Mouse (Mus musculus) E14TG2a.4 (cell line): ENCODE measurements around the gene Ncor1.

Experiments
- H3K27me3 ChIP-seq: 2 replicates; pipeline ENCODE4 v1.6.1; 2014; ENCODE audit warnings: low read length, control low read depth; ENCODE audit not compliant: insufficient read depth
- H3K36me3 ChIP-seq: 2 replicates; pipeline ENCODE4 v1.6.1; 2014; ENCODE audit warnings: low read length, control low read depth; ENCODE audit not compliant: insufficient read depth
- H3K4me1 ChIP-seq: replicated peaks from 2 replicates; pipeline ENCODE4 v1.6.1; 2014; ENCODE audit warnings: low read depth, low read length, control low read depth
- H3K4me3 ChIP-seq: replicated peaks from 2 replicates; pipeline ENCODE4 v1.5.1; 2014; ENCODE audit warnings: mild to moderate bottlenecking, low read length
- H3K9me3 ChIP-seq: 2 replicates; pipeline ENCODE4 v1.6.1; 2014; ENCODE audit warnings: low read length, control low read depth
- CTCF ChIP-seq: conservative IDR thresholded peaks from 2 replicates; pipeline ENCODE4 v1.5.1; 2014; ENCODE audit warnings: low read length
- NANOG ChIP-seq: IDR thresholded peaks from 2 replicates; pipeline ENCODE4 v1.6.1; 2014; ENCODE audit warnings: borderline replicate concordance, low read length, mixed read lengths
- POU5F1 ChIP-seq: IDR thresholded peaks from 2 replicates; pipeline ENCODE4 v1.6.1; 2014; ENCODE audit warnings: low read length, borderline replicate concordance

The Ncor1 gene

DNA sequence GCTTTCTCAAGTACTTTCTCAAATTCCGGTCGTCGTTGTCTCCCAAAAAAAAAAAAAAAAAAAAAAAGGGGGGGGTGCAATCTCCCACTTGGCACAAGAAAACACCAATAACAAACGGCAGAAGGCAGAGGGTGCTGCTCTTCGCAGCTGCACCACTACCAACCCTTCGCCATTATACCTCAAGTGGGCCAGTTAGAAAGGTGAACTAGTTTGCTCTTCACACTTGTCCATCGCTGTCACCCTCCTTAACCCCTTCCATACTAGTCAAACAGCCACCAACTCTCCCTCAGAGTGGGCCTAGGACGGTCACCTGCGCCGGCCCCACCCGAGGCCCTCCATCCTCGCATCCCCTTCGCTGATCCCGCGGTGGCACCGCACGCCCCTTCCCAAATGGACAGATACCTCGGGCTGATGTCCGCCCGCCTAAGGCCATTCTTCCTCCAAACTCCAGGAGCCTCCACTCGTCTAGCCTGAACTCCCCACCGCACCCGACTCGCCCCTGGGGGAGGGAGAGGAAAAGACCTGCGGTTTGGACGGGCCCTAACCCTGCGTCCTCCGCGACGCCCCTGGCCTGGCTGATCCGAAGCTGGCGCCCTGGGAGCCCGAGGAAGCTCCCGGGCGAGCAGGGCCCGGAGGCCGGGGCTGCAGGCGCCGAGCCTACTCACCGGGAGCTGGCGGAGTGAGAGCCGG lies 1.7 kb downstream of the Ncor1 start:
- Histone ChIP-seq H3K4me1 (peaks cover 55% of the 10 kb centered on the region), H3K4me3 (peak overlapping the region; percentile 96)

GRCm38 (mm10) chr11:62456021-62456482 lies 2.3 kb downstream of the Ncor1 start:
- no peaks in the 10 kb centered on the region for H3K9me3 ChIP-seq
- peaks cover 25% of the 10 kb centered on the region for H3K36me3 ChIP-seq
- H3K27me3 ChIP-seq: no peaks in the 10 kb centered on the region
- peak overlapping the region; percentile 96 for H3K4me3 ChIP-seq
- TF ChIP-seq CTCF (no peak), NANOG (no peak), POU5F1 (no peak)
- H3K4me1 ChIP-seq: peaks cover 56% of the 10 kb centered on the region

More for the DNA sequence above, 1.7 kb downstream of the Ncor1 start:
- no peaks in the 10 kb centered on the region for H3K9me3 ChIP-seq
- peaks cover 25% of the 10 kb centered on the region for H3K36me3 ChIP-seq
- no peak for TF ChIP-seq CTCF
- no peak for TF ChIP-seq NANOG
- no peak for TF ChIP-seq POU5F1
- no peaks in the 10 kb centered on the region for H3K27me3 ChIP-seq

- Histone ChIP-seq H3K4me3 (peak overlapping the region; percentile 96), H3K4me1 (peaks cover 58% of the 10 kb centered on the region), H3K36me3 (peaks cover 25% of the 10 kb centered on the region), H3K9me3 (no peaks in the 10 kb centered on the region), H3K27me3 (no peaks in the 10 kb centered on the region)
- TF ChIP-seq NANOG (no peak), CTCF (no peak), POU5F1 (no peak)
Measured at GRCm38 (mm10) chr11:62455193-62455592, 3.1 kb downstream of the Ncor1 start.

DNA sequence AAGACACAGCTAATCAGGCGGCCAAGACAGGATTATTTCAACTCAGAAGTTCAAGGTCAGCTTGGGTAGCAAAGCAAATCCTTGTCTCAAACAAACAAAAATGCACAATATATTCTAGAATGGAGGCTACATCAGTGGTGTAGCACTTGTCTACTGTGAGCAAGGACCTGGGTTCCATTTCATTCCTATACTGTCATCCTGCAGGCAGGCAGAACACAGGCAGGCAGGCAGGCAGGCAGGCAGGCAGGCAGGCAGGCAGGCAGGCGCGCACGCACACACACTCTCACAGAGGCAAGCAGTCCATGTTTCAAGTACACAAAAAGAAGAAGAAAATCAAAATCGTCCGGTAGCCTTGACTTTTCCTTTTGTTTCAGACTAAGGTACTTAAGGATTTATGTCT lies 9.4 kb downstream of the Ncor1 start:
- TF ChIP-seq NANOG (no peak), CTCF (no peak), POU5F1 (no peak)
- Histone ChIP-seq H3K36me3 (peaks cover 39% of the 10 kb centered on the region), H3K9me3 (no peaks in the 10 kb centered on the region), H3K4me3 (no peak overlapping the region; the same call in 1 of the 2 replicates), H3K4me1 (peaks cover 85% of the 10 kb centered on the region), H3K27me3 (no peaks in the 10 kb centered on the region)

GRCm38 (mm10) chr11:62445799-62446198 lies 12.5 kb downstream of the Ncor1 start:
- Histone ChIP-seq H3K27me3 (no peaks in the 10 kb centered on the region), H3K9me3 (no peaks in the 10 kb centered on the region), H3K36me3 (peaks cover 20% of the 10 kb centered on the region), H3K4me1 (peaks cover 81% of the 10 kb centered on the region), H3K4me3 (no peak overlapping the region)
- TF ChIP-seq POU5F1 (no peak), NANOG (no peak), CTCF (no peak)

DNA sequence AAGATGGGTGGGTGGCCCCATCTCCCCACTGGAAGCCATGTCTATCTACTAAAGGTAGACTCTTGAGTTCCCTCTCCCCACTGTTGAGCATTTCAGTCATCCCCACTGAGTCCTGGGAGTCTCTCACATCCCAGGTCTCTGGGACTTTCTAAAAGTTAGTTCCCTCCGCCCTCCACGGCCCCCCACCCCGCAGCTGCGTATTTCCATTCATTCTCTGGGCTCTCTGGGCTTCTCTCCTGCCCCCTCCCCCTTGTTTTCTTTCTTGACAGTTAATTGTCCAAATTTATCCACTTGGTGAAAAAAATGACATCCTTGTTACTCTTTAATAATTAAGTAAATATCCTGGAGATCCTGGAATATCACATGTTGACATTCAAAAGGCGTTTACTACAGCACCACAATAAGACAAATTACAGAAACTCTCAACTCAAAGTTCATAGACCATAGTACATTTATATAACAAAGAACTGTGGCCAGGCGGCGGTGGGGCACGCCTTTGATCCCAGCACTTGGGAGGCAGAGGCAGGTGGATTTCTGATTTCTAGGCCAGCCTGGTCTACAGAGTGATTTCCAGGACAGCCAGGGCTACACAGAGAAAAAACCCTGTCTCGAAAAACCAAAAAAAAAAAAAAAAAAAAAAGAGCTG lies 17.5 kb downstream of the Ncor1 start:
- H3K27me3 ChIP-seq: no peaks in the 10 kb centered on the region
- TF ChIP-seq POU5F1 (no peak), NANOG (no peak), CTCF (no peak)
- peaks cover 79% of the 10 kb centered on the region for H3K4me1 ChIP-seq

GRCm38 (mm10) chr11:62432211-62432610 lies 26.1 kb downstream of the Ncor1 start:
- TF ChIP-seq NANOG (no peak), CTCF (no peak), POU5F1 (no peak)
- Histone ChIP-seq H3K4me1 (peaks cover 47% of the 10 kb centered on the region), H3K27me3 (no peaks in the 10 kb centered on the region), H3K4me3 (no peak overlapping the region), H3K36me3 (peaks cover 47% of the 10 kb centered on the region), H3K9me3 (no peaks in the 10 kb centered on the region)

More for the DNA sequence above, 17.5 kb downstream of the Ncor1 start:
- no peaks in the 10 kb centered on the region for H3K9me3 ChIP-seq
- H3K4me3 ChIP-seq: peak overlapping the region; percentile 52
- peaks cover 35% of the 10 kb centered on the region for H3K36me3 ChIP-seq

DNA sequence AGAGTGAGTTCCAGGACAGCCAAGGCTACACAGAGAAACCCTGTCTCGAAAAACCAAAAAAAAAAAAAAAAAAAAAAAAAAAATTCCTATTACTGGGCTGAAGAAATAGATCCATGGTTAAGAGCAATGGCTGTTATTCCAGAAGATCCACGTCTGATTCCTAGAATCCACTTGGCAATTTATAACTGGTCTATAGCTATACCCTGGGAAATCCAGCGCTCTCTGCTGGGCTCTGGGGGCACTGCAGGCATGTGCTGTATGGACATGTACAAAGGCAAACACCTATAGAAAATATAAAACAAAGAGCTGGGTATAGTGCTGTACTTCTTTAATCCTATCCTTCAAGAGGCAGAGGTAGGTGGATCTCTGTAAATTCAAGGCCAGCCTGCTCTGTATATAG lies 31.2 kb downstream of the Ncor1 start:
- Histone ChIP-seq H3K27me3 (no peaks in the 10 kb centered on the region), H3K36me3 (peaks cover 41% of the 10 kb centered on the region), H3K9me3 (no peaks in the 10 kb centered on the region), H3K4me3 (no peak overlapping the region), H3K4me1 (peaks cover 54% of the 10 kb centered on the region)
- no peak for TF ChIP-seq POU5F1
- TF ChIP-seq CTCF: peak; percentile 94
- TF ChIP-seq NANOG: no peak
